Mouse (Mus musculus): ENCODE data around the gene Patj. TPM values are rescaled to one million over a fixed set of nuclear protein-coding genes. Genes with fewer than 3 reads are reported as not detected.
"Not testable (repeated sequence)": the region's sequence is repeated elsewhere in the genome, so short reads cannot be mapped to it uniquely, and the experiment has no call there.

Patj gene
- polyA plus RNA-seq, 1 experiment from 2014 or later: 6.7 TPM

GRCm38 (mm10) chr4:98408455-98408854 lies 12.9 kb downstream of the Patj start:
- Histone ChIP-seq H3K36me3 (peaks cover 15% of the 10 kb centered on the region; the same call in 1 of the 2 replicates), H3K4me2 (no peak overlapping the region), H3K27me3 (no peaks in the 10 kb centered on the region), H3K4me1 (replicated peaks) (no peaks in the 10 kb centered on the region), H3K27ac (no peak overlapping the region), H3K9me3 (no peaks in the 10 kb centered on the region), H3K9ac (no peak overlapping the region), H3K4me3 (no peak overlapping the region)
- no peak for ATAC-seq (ENCODE audit: low FRiP score)
- WGBS: 94% methylated on average over 4 of the region's 4 CpGs

DNA sequence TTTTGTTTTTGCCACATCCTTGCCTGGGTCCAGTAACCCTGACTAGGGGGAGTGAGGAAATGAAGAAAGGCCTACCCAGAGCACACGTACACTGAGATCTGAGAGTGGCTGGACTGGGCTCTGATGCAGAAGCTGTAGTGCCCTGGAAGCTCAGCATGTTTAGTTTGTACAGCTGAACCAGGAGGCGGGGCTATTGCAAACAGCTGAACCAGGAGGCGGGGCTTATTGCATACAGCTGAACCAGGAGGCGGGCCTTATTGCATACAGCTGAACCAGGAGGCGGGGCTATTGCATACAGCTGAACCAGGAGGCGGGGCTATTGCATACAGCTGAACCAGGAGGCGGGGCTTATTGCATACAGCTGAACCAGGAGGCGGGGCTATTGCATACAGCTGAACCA lies 19.6 kb downstream of the Patj start:
- not testable (repeated sequence) for H3K9ac ChIP-seq; ATAC-seq (ENCODE audit: low FRiP score); H3K4me2 ChIP-seq; H3K9me3 ChIP-seq; H3K4me1 ChIP-seq (replicated peaks); H3K27me3 ChIP-seq; H3K4me3 ChIP-seq; H3K27ac ChIP-seq
- H3K36me3 ChIP-seq: peaks cover 29% of the 10 kb centered on the region
- 96% methylated on average over 8 of the region's 8 CpGs for WGBS

DNA sequence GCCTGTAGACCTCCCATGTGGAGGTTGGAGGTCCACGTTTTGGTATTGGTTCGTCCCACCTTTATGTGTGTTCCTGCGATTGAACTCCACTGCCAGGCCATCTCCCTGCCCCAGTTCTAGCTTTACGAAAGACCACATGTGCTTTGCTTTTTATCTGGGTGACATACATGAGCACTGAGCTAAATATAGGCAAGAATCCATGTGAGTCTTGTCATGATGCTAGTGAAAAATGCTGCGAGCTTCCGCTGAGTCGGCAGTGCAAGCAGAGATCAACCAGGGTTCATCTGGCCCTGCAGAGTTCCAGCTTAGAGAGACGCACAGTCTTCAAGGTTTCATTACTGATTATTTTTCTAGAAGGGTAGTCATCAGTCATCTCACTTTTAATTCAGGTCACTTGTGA lies 32.8 kb downstream of the Patj start:
- no peaks in the 10 kb centered on the region for H3K4me1 ChIP-seq (replicated peaks)
- H3K36me3 ChIP-seq: peaks cover 8% of the 10 kb centered on the region; the same call in 1 of the 2 replicates
- ATAC-seq (ENCODE audit: low FRiP score): no peak
- no peak overlapping the region for H3K9ac ChIP-seq
- H3K27me3 ChIP-seq: no peaks in the 10 kb centered on the region
- no peaks in the 10 kb centered on the region for H3K9me3 ChIP-seq
- no peak overlapping the region for H3K4me3 ChIP-seq
- WGBS: 80% methylated on average over 8 of the region's 8 CpGs
- no peak overlapping the region for H3K4me2 ChIP-seq
- H3K27ac ChIP-seq: no peak overlapping the region

- 90% methylated on average over 10 of the region's 10 CpGs for WGBS
- H3K36me3 ChIP-seq: 0 out of 2 replicates have a peak, but pooled peaks cover 2% of the 10 kb centered on the region
- H3K4me3 ChIP-seq: no peak overlapping the region
- ATAC-seq (ENCODE audit: low FRiP score): no peak
- no peak overlapping the region for H3K9ac ChIP-seq
- no peaks in the 10 kb centered on the region; the same call in 1 of the 2 replicates for H3K4me1 ChIP-seq (replicated peaks)
- no peaks in the 10 kb centered on the region for H3K9me3 ChIP-seq
- no peak overlapping the region for H3K27ac ChIP-seq
- no peak overlapping the region for H3K4me2 ChIP-seq
- no peaks in the 10 kb centered on the region for H3K27me3 ChIP-seq
Observed at GRCm38 (mm10) chr4:98435641-98436457, 40.3 kb downstream of the Patj start.

DNA sequence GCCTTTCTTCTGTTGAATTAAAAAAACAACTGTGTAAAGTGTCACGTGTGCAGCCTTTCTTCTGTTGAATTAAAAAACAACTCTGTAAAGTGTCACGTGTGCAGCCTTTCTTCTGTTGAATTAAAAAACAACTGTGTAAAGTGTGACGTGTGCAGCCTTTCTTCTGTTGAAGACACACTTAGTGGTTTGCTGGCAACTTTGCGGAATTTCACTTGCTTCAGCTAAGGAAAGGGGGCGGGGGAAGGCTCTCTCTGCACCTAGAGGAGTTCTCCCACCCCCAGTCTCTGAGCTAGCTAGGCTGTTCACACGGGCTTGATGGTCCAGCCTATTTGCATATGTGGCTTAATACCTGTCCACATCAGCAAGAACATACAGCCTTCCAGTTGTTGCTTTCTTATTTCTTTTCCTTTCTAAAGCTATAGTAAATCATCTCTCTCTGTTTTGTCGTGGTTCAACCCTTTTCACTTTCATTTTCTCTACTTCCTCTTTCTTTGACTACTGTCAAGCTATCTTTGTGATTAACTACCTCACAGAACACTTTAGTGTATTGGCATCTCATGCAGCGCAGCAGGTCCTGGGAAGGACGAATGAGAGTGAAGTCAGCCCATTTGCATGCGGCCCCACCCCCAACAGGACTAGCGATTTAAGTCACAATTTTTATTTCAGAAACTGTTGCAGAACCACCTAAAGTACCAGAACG lies 41.2 kb downstream of the Patj start:
- no peaks in the 10 kb centered on the region for H3K27me3 ChIP-seq
- no peak overlapping the region for H3K9ac ChIP-seq
- H3K4me1 ChIP-seq (replicated peaks): no peaks in the 10 kb centered on the region; the same call in 1 of the 2 replicates
- H3K27ac ChIP-seq: no peak overlapping the region
- H3K9me3 ChIP-seq: no peaks in the 10 kb centered on the region
- no peak overlapping the region for H3K4me2 ChIP-seq
- WGBS: 77% methylated on average over 12 of the region's 12 CpGs
- H3K36me3 ChIP-seq: 0 out of 2 replicates have a peak, but pooled peaks cover 1% of the 10 kb centered on the region
- ATAC-seq (ENCODE audit: low FRiP score): no peak
- no peak overlapping the region for H3K4me3 ChIP-seq

DNA sequence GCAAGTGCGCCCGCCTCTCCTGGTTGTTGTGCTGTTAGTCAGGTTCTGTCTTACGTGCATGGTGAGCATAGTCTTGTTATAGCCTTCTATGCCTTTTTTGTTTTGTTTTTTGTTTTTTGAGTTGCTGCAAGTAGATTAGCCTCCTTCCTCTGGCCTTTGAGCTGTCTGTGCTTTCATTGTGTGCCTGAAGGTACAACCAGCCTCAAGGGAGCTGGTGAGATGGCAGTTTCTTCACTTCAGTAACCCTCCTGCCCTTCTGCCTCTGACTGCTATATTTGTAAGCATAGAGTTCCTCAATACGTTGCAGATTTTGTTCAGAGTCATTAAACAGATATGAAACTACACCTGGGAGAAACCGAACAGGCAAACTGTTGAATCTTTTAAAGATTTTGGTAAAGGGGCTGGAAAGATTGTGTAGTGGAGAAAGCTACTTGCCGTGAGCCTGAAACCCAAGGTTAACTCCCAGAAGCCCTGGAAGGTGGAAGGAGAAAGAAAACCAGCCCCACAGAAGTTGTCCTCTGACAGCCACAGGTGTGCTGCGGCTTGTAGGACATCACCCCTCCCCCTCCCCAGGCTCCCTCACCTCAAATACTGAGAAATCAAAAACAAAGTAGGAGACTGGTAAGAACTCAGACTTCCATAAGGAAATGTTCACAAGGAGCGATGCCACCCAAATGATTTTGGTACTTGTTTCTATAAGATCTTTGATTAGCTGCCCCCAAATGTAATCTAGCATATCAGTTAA lies 43.8 kb downstream of the Patj start:
- no peaks in the 10 kb centered on the region for H3K9me3 ChIP-seq
- H3K27me3 ChIP-seq: no peaks in the 10 kb centered on the region
- 87% methylated on average over 8 of the region's 8 CpGs for WGBS
- no peak for ATAC-seq (ENCODE audit: low FRiP score)
- H3K4me3 ChIP-seq: no peak overlapping the region
- H3K4me2 ChIP-seq: no peak overlapping the region
- no peak overlapping the region for H3K9ac ChIP-seq
- H3K27ac ChIP-seq: no peak overlapping the region
- no peaks in the 10 kb centered on the region; the same call in 1 of the 2 replicates for H3K4me1 ChIP-seq (replicated peaks)
- H3K36me3 ChIP-seq: no peaks in the 10 kb centered on the region

GRCm38 (mm10) chr4:98441248-98441647 lies 45.7 kb downstream of the Patj start:
- no peak for ATAC-seq (ENCODE audit: low FRiP score)
- WGBS: 86% methylated on average over 3 of the region's 3 CpGs

DNA sequence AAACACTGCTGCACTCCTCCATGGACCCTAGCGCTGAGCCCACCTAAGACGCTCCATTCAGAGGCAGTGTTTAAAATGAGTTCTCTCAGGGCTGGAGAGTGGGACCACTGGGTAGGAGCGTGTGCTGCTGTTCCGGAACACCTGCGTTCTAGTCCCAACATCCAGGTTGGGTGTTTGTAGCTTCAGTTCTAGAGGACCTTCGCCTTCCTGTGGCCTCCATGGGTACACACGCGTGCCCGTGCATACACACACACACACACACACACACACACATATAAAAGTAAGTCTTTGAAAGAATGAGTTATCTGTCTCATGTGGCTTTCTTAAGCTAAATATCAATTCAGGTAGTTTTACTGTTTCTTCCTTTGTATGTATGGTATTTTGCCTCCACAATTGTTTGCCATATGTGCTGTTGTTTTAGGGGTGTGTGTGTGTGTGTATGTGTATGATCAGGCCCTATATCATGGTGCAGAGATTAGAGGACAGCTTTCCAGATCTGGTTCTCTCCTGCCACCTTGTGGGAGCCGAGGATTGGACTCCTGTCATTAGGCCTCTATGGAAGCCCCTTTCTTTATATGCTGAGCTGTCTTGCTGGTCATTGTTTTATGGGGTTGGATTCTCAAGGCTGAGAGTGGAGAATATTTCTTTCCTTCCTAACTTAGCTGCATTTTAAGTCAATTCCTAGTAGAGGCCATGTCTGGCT lies 49.0 kb downstream of the Patj start:
- no peak overlapping the region for H3K9ac ChIP-seq
- WGBS: 90% methylated on average over 10 of the region's 10 CpGs
- H3K27me3 ChIP-seq: no peaks in the 10 kb centered on the region
- peak; percentile 95 for ATAC-seq (ENCODE audit: low FRiP score)
- no peaks in the 10 kb centered on the region for H3K9me3 ChIP-seq
- H3K4me1 ChIP-seq (replicated peaks): no peaks in the 10 kb centered on the region; the same call in 1 of the 2 replicates
- no peaks in the 10 kb centered on the region for H3K36me3 ChIP-seq
- H3K27ac ChIP-seq: no peak overlapping the region
- no peak overlapping the region for H3K4me2 ChIP-seq
- H3K4me3 ChIP-seq: no peak overlapping the region

More at GRCm38 (mm10) chr4:98441248-98441647, 45.7 kb downstream of the Patj start:
- Histone ChIP-seq H3K9me3 (no peaks in the 10 kb centered on the region), H3K4me2 (no peak overlapping the region), H3K9ac (no peak overlapping the region), H3K27ac (no peak overlapping the region), H3K4me3 (no peak overlapping the region), H3K4me1 (replicated peaks) (no peaks in the 10 kb centered on the region; the same call in 1 of the 2 replicates), H3K27me3 (no peaks in the 10 kb centered on the region), H3K36me3 (no peaks in the 10 kb centered on the region)

GRCm38 (mm10) chr4:98449564-98450263 lies 54.1 kb downstream of the Patj start:
- Histone ChIP-seq H3K4me1 (replicated peaks) (no peaks in the 10 kb centered on the region), H3K27me3 (no peaks in the 10 kb centered on the region), H3K9ac (no peak overlapping the region), H3K4me3 (no peak overlapping the region), H3K27ac (no peak overlapping the region), H3K9me3 (no peaks in the 10 kb centered on the region), H3K36me3 (no peaks in the 10 kb centered on the region), H3K4me2 (no peak overlapping the region)
- 80% methylated on average over 4 of the region's 4 CpGs for WGBS
- no peak for ATAC-seq (ENCODE audit: low FRiP score)

- Histone ChIP-seq H3K4me1 (replicated peaks) (no peaks in the 10 kb centered on the region), H3K9ac (no peak overlapping the region), H3K27me3 (no peaks in the 10 kb centered on the region), H3K9me3 (no peaks in the 10 kb centered on the region), H3K27ac (no peak overlapping the region), H3K36me3 (no peaks in the 10 kb centered on the region), H3K4me3 (no peak overlapping the region), H3K4me2 (no peak overlapping the region)
- 90% methylated on average over 11 of the region's 11 CpGs for WGBS
- no peak for ATAC-seq (ENCODE audit: low FRiP score)
Observed at GRCm38 (mm10) chr4:98450308-98450707, 54.7 kb downstream of the Patj start.

- Histone ChIP-seq H3K4me3 (no peak overlapping the region), H3K36me3 (no peaks in the 10 kb centered on the region), H3K9ac (no peak overlapping the region), H3K9me3 (no peaks in the 10 kb centered on the region), H3K27me3 (no peaks in the 10 kb centered on the region), H3K4me1 (replicated peaks) (no peaks in the 10 kb centered on the region), H3K27ac (no peak overlapping the region), H3K4me2 (no peak overlapping the region)
- WGBS: 90% methylated on average over 5 of the region's 5 CpGs
- ATAC-seq (ENCODE audit: low FRiP score): no peak
Observed at GRCm38 (mm10) chr4:98450829-98451228, 55.2 kb downstream of the Patj start.

Data from hindbrain, embryonic 13.5 days (tissue).